Mouse (Mus musculus): ENCODE data around the gene Ifna9. TPM values are rescaled to one million over a fixed set of nuclear protein-coding genes. Genes with fewer than 3 reads are reported as not detected.
A peak's percentile ranks its signal among the peaks of the same experiment; 100 is the strongest.

Gene Ifna9
- polyA plus RNA-seq, 1 experiment, result not detected

GRCm38 (mm10) chr4:88547986-88548385 is 44.2 kb downstream of the Ifna9 start:
- Histone ChIP-seq H3K4me1 (ENCODE audit: control insufficient read depth, insufficient read depth, low read length) (no peaks in the 10 kb centered on the region), H3K27ac (ENCODE audit: insufficient read depth, low read length) (no peak overlapping the region)

GRCm38 (mm10) chr4:88543649-88544234 is 48.4 kb downstream of the Ifna9 start:
- TF ChIP-seq POLR2A (IDR thresholded peaks at IDR 0.05; ENCODE audit: extremely low read depth, insufficient read depth, low read length) (no peak), CTCF (IDR thresholded peaks at IDR 0.05; ENCODE audit: extremely low read depth, insufficient read depth, low read length) (peak; percentile 39)
- H3K4me3 ChIP-seq (ENCODE audit: insufficient read depth, low read length), result no peak overlapping the region
- no peak overlapping the region for H3K27ac ChIP-seq (ENCODE audit: insufficient read depth, low read length)
- H3K4me1 ChIP-seq (ENCODE audit: control insufficient read depth, insufficient read depth, low read length), result no peaks in the 10 kb centered on the region

More at GRCm38 (mm10) chr4:88547986-88548385, 44.2 kb downstream of the Ifna9 start:
- TF ChIP-seq POLR2A (IDR thresholded peaks at IDR 0.05; ENCODE audit: extremely low read depth, insufficient read depth, low read length) (no peak), CTCF (IDR thresholded peaks at IDR 0.05; ENCODE audit: extremely low read depth, insufficient read depth, low read length) (no peak)
- H3K4me3 ChIP-seq (ENCODE audit: insufficient read depth, low read length), result no peak overlapping the region

Other genes starting within 250 kb of the Ifna9 start
- gene Hacd4, start 153.5 kb downstream of the Ifna9 start, polyA plus RNA-seq (2012; rRNA removed), result 1.1 and 1.2 TPM in 2 replicates
- gene Ifnb1, start 69.6 kb downstream of the Ifna9 start, polyA plus RNA-seq (2012; rRNA removed), result not detected in 2 replicates
- gene Ifna15, start 34.1 kb downstream of the Ifna9 start, polyA plus RNA-seq (2012; rRNA removed), result not detected in 2 replicates
- not detected in 2 replicates for gene Ifna14, start 20.6 kb downstream of the Ifna9 start, polyA plus RNA-seq (2012; rRNA removed)
- gene Ifna12, start 11.0 kb upstream of the Ifna9 start, polyA plus RNA-seq (2012; rRNA removed), result not detected in 2 replicates
- gene C87499, start 42.0 kb upstream of the Ifna9 start, polyA plus RNA-seq (2012; rRNA removed), result not detected in 2 replicates
- gene Ifna13, start 52.1 kb upstream of the Ifna9 start, polyA plus RNA-seq (2012; rRNA removed), result not detected in 2 replicates
- not detected in 2 replicates for gene Ifna16, start 84.5 kb upstream of the Ifna9 start, polyA plus RNA-seq (2012; rRNA removed)
- not detected in 2 replicates for gene Ifna2, start 91.5 kb upstream of the Ifna9 start, polyA plus RNA-seq (2012; rRNA removed)
- not detected in 2 replicates for gene Ifnab, start 99.0 kb upstream of the Ifna9 start, polyA plus RNA-seq (2012; rRNA removed)
- gene Gm26566, start 129.4 kb upstream of the Ifna9 start, polyA plus RNA-seq (2012; rRNA removed), result 0.61 and 1.2 TPM in 2 replicates
- gene Klhl9, start 130.1 kb upstream of the Ifna9 start, polyA plus RNA-seq (2012; rRNA removed), result 38.5 and 40.5 TPM in 2 replicates
- gene Gm13271, start 162.5 kb upstream of the Ifna9 start, polyA plus RNA-seq (2012; rRNA removed), result not detected in 2 replicates
- gene Gm13283, start 167.7 kb upstream of the Ifna9 start, polyA plus RNA-seq (2012; rRNA removed), result not detected in 2 replicates
- gene Gm13290, start 181.4 kb upstream of the Ifna9 start, polyA plus RNA-seq (2012; rRNA removed), result not detected in 2 replicates
- gene Gm13289, start 184.5 kb upstream of the Ifna9 start, polyA plus RNA-seq (2012; rRNA removed), result not detected in 2 replicates
- gene Gm13272, start 187.5 kb upstream of the Ifna9 start, polyA plus RNA-seq (2012; rRNA removed), result not detected in 2 replicates
- not detected in 2 replicates for gene Ifnz, start 189.7 kb upstream of the Ifna9 start, polyA plus RNA-seq (2012; rRNA removed)
- not detected in 2 replicates for gene Gm13276, start 193.3 kb upstream of the Ifna9 start, polyA plus RNA-seq (2012; rRNA removed)
- gene Gm13277, start 196.2 kb upstream of the Ifna9 start, polyA plus RNA-seq (2012; rRNA removed), result not detected in 2 replicates
- gene Gm13278, start 199.2 kb upstream of the Ifna9 start, polyA plus RNA-seq (2012; rRNA removed), result not detected in 2 replicates
- gene Gm13275, start 202.1 kb upstream of the Ifna9 start, polyA plus RNA-seq (2012; rRNA removed), result not detected in 2 replicates
- not detected in 2 replicates for gene Gm13279, start 205.0 kb upstream of the Ifna9 start, polyA plus RNA-seq (2012; rRNA removed)
- gene Gm13285, start 207.3 kb upstream of the Ifna9 start, polyA plus RNA-seq (2012; rRNA removed), result not detected in 2 replicates
- not detected in 2 replicates for gene Gm13287, start 210.9 kb upstream of the Ifna9 start, polyA plus RNA-seq (2012; rRNA removed)
- gene Gm13288, start 213.1 kb upstream of the Ifna9 start, polyA plus RNA-seq (2012; rRNA removed), result not detected in 2 replicates
- gene Ifna7, start 223.8 kb upstream of the Ifna9 start, polyA plus RNA-seq (2012; rRNA removed), result not detected in 2 replicates
- not detected in 2 replicates for gene Ifna11, start 227.6 kb upstream of the Ifna9 start, polyA plus RNA-seq (2012; rRNA removed)
- not detected in 2 replicates for gene Ifna6, start 235.0 kb upstream of the Ifna9 start, polyA plus RNA-seq (2012; rRNA removed)
- gene Ifna5, start 243.1 kb upstream of the Ifna9 start, polyA plus RNA-seq (2012; rRNA removed), result not detected in 2 replicates
- gene Ifna4, start 249.5 kb upstream of the Ifna9 start, polyA plus RNA-seq (2012; rRNA removed), result not detected in 2 replicates